Mouse (Mus musculus): Measurements from ENCODE around the gene Sptssa. TPM values are rescaled to one million over a fixed set of nuclear protein-coding genes. Genes with fewer than 3 reads are reported as not detected.

Sptssa gene
- total and polyA plus RNA-seq, 3 experiments: 34.0 to 125 (median 66.7) TPM

- TF ChIP-seq UBTF (IDR thresholded peaks at IDR 0.05; ENCODE audit: low read depth, low read length): no peak
- no peak for TF ChIP-seq MEF2A (IDR thresholded peaks at IDR 0.05; ENCODE audit: borderline replicate concordance, low read depth, low read length)
- TF ChIP-seq ZMIZ1 (IDR thresholded peaks at IDR 0.05; ENCODE audit: low read depth, low read length): no peak
- no peak for TF ChIP-seq ZC3H11A (IDR thresholded peaks at IDR 0.05; ENCODE audit: low read depth, low read length)
- peak; percentile 30; the same call in 1 of the 2 replicates for TF ChIP-seq SMC3 (IDR thresholded peaks at IDR 0.05; ENCODE audit: low read depth, low read length)
These were observed 26.8 kb upstream of the Sptssa start (continued) for GRCm38 (mm10) chr12:54683182-54683581.

DNA sequence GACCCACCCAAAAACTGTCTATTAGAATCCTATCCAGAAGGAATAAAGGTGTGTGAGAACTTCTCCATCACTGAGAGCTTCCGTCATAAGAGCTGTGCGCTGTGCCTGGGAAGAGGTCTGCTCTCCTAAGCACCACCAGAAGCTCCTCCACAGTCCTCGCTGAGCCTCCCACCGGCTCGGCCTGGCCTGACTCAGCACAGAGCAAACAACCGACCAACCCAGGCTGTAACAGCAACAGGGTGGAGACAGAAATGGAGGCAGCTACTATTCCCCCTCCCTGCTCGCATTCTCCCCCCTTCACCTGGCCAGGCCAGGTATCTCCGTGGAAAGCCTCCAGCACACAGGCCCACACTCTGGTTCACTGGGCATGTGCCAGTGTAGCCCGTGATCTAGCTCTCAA is 20.3 kb upstream of the Sptssa start:
- Histone ChIP-seq H3K27me3 (replicated peaks) (no peaks in the 10 kb centered on the region), H3K4me2 (ENCODE audit: insufficient read depth, low read depth, poor library complexity, severe bottlenecking) (no peak overlapping the region), H3K27ac (ENCODE audit: insufficient read depth, low read depth) (no peak overlapping the region), H3K36me3 (replicated peaks in 1 of 2; ENCODE audit: control insufficient read depth in 1 of 2, insufficient read depth in 1 of 2, low read length in 1 of 2) (peaks cover 53 to 73% of the 10 kb centered on the region in 2 experiments), H3K9me3 (replicated peaks; ENCODE audit: low read length) (no peaks in the 10 kb centered on the region), H3K4me1 (ENCODE audit: control insufficient read depth in 1 of 2, insufficient read depth in 2 of 2) (no peaks in the 10 kb centered on the region), H3K9ac (ENCODE audit: insufficient read depth, low read depth) (no peak overlapping the region), H3K4me3 (replicated peaks in 1 of 3; ENCODE audit: low read depth in 2 of 3, low read length in 2 of 3, poor library complexity in 1 of 3) (no peak overlapping the region), H3K79me2 (replicated peaks; ENCODE audit: control insufficient read depth, extremely low read depth, insufficient read depth, poor library complexity, severe bottlenecking) (no peaks in the 10 kb centered on the region)
- no peak for TF ChIP-seq IRF4 (IDR thresholded peaks at IDR 0.05; ENCODE audit: low read depth, low read length)
- no peak for TF ChIP-seq CHD2 (IDR thresholded peaks at IDR 0.05; ENCODE audit: low read length)
- TF ChIP-seq TCF12 (IDR thresholded peaks at IDR 0.05; ENCODE audit: low read depth, low read length): no peak
- no peak for TF ChIP-seq ZKSCAN1 (IDR thresholded peaks at IDR 0.05; ENCODE audit: borderline replicate concordance, low read depth, low read length)
- TF ChIP-seq ETS1 (conservative IDR thresholded peaks at IDR 0.05; ENCODE audit: low read depth, low read length): no peak
- no peak for DNase-seq (ENCODE audit: extremely low read depth)
- dilution Hi-C loops (cut with MboI; ENCODE audit: extremely low pct_ligation_motif_present, extremely low pct_unique_long_range_greater_than_20kb, low sequenced_read_pairs) (no loop called here), in situ Hi-C loops (cut with MboI; ENCODE audit: low pct_ligation_motif_present, low pct_unique_long_range_greater_than_20kb, low sequenced_read_pairs) (no loop called here)

GRCm38 (mm10) chr12:54675396-54675795 is 19.0 kb upstream of the Sptssa start:
- Histone ChIP-seq H3K9ac (ENCODE audit: insufficient read depth, low read depth) (no peak overlapping the region), H3K9me3 (replicated peaks; ENCODE audit: low read length) (no peaks in the 10 kb centered on the region), H3K4me2 (ENCODE audit: insufficient read depth, low read depth, poor library complexity, severe bottlenecking) (no peak overlapping the region), H3K4me1 (ENCODE audit: control insufficient read depth in 1 of 2, insufficient read depth in 2 of 2) (no peaks in the 10 kb centered on the region), H3K36me3 (replicated peaks in 1 of 2; ENCODE audit: control insufficient read depth in 1 of 2, insufficient read depth in 1 of 2, low read length in 1 of 2) (peaks cover 57 to 82% of the 10 kb centered on the region in 2 experiments), H3K27ac (ENCODE audit: insufficient read depth, low read depth) (no peak overlapping the region), H3K4me3 (replicated peaks in 1 of 3; ENCODE audit: low read depth in 2 of 3, low read length in 2 of 3, poor library complexity in 1 of 3) (no peak overlapping the region), H3K27me3 (replicated peaks) (no peaks in the 10 kb centered on the region), H3K79me2 (replicated peaks; ENCODE audit: control insufficient read depth, extremely low read depth, insufficient read depth, poor library complexity, severe bottlenecking) (no peaks in the 10 kb centered on the region)
- no peak for DNase-seq (ENCODE audit: extremely low read depth)
- TF ChIP-seq CTCF (conservative IDR thresholded peaks at IDR 0.05 in 1 of 2, IDR thresholded peaks at IDR 0.05 in 1 of 2; ENCODE audit: low read depth in 2 of 2, low read length in 2 of 2) (peak in 1 of 2 experiments; percentile 29; a peak in 1 of 4 replicates), JUND (conservative IDR thresholded peaks at IDR 0.05; ENCODE audit: low read depth, low read length) (no peak)
- in situ Hi-C loops (cut with MboI; ENCODE audit: low pct_ligation_motif_present, low pct_unique_long_range_greater_than_20kb, low sequenced_read_pairs): no loop called here
- dilution Hi-C loops (cut with MboI; ENCODE audit: extremely low pct_ligation_motif_present, extremely low pct_unique_long_range_greater_than_20kb, low sequenced_read_pairs): no loop called here

- DNase-seq (ENCODE audit: extremely low read depth): no peak
These were observed 14.9 kb upstream of the Sptssa start for GRCm38 (mm10) chr12:54671262-54671661.

More at GRCm38 (mm10) chr12:54671262-54671661, 14.9 kb upstream of the Sptssa start:
- Histone ChIP-seq H3K79me2 (replicated peaks; ENCODE audit: control insufficient read depth, extremely low read depth, insufficient read depth, poor library complexity, severe bottlenecking) (no peaks in the 10 kb centered on the region), H3K36me3 (replicated peaks in 1 of 2; ENCODE audit: control insufficient read depth in 1 of 2, insufficient read depth in 1 of 2, low read length in 1 of 2) (peaks cover 41 to 64% of the 10 kb centered on the region in 2 experiments), H3K4me2 (ENCODE audit: insufficient read depth, low read depth, poor library complexity, severe bottlenecking) (no peak overlapping the region), H3K4me3 (replicated peaks in 1 of 3; ENCODE audit: low read depth in 2 of 3, low read length in 2 of 3, poor library complexity in 1 of 3) (no peak overlapping the region), H3K9me3 (replicated peaks; ENCODE audit: low read length) (no peaks in the 10 kb centered on the region), H3K9ac (ENCODE audit: insufficient read depth, low read depth) (no peak overlapping the region), H3K27ac (ENCODE audit: insufficient read depth, low read depth) (no peak overlapping the region), H3K27me3 (replicated peaks) (no peaks in the 10 kb centered on the region), H3K4me1 (ENCODE audit: control insufficient read depth in 1 of 2, insufficient read depth in 2 of 2) (no peaks in the 10 kb centered on the region)
- TF ChIP-seq TCF12 (IDR thresholded peaks at IDR 0.05; ENCODE audit: low read depth, low read length) (no peak), SIN3A (IDR thresholded peaks at IDR 0.05; ENCODE audit: low read length) (no peak), EP300 (IDR thresholded peaks at IDR 0.05; ENCODE audit: low read length) (no peak)
- in situ Hi-C loops (cut with MboI; ENCODE audit: low pct_ligation_motif_present, low pct_unique_long_range_greater_than_20kb, low sequenced_read_pairs) (no loop called here), dilution Hi-C loops (cut with MboI; ENCODE audit: extremely low pct_ligation_motif_present, extremely low pct_unique_long_range_greater_than_20kb, low sequenced_read_pairs) (no loop called here)

All from CH12.LX (cell line).